Mouse (Mus musculus) kidney, adult 11 months (tissue): ENCODE results near the gene Zfp978.
"Not testable (repeated sequence)": the region's sequence is repeated elsewhere in the genome, so short reads cannot be mapped to it uniquely, and the experiment has no call there.

Source experiments
- DNase-seq: peaks from one replicate; pipeline ENCODE4 v3.0.0; 2022

Zfp978 gene

DNA sequence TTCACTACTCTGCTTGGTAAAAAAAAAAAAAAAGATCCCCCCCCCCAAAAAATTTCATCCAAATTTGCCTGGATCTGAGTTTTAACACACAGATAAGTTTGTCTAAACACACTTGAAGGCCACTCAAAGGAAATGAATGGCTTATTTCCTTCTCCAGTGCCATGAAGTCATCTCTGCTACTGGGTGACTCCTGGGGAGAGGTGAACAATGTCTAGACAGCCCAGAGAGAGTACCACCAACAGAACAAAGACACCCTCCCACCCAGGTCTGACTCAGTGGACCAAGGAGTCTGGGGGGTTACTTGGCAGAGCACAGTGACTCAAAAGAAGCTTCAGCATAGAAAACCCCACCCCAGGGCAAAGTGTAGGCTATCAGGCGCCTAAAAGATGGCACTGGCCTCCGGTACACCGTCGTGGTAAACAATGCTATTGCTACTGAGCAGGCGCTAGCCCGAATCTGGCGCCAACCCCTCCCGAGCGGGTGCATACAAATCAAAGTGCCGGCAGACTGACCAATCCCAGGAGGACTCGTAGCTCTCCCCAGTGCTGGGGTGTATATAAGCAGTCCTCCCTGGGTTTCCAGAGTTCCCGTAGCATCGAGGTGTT, 9.6 kb upstream of the Zfp978 start:
- peak; percentile 1 for DNase-seq

DNA sequence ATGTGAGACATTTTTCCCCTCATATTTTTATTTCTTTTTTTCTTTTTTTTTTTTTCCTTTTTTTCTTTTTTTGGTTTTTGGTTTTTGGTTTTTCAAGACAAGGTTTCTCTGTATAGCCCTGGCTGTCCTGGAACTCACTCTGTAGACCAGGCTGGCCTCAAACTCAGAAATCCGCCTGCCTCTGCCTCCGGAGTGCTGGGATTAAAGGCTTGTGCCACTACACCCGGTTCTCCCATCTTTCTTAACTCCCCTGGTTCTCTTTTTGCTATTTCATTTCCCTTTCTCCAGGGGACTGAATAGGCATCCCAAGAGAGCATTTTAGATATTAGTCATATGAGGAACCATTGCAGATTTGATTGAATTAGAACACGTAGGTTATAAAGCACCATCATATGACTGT, 7.5 kb upstream of the Zfp978 start:
- peak; percentile 2 for DNase-seq

DNA sequence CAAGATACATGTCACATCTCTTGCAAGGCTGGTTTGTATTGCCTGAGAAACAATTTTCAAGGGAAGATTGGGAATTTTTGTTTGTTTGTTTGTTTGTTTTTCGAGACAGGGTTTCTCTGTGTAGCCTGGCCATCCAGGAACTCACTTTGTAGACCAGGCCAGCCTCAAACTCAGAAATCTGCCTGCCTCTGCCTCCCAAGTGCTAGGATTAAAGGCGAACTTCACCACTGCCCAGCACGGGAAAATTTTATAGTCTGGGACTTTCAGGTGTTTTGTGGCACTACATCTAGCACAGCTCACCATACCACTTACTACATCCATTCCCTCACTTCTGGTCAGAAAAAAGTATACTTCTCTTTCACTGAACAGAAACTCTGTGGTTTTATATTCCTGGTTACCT, 5.1 kb upstream of the Zfp978 start:
- not testable (repeated sequence) for DNase-seq

DNA sequence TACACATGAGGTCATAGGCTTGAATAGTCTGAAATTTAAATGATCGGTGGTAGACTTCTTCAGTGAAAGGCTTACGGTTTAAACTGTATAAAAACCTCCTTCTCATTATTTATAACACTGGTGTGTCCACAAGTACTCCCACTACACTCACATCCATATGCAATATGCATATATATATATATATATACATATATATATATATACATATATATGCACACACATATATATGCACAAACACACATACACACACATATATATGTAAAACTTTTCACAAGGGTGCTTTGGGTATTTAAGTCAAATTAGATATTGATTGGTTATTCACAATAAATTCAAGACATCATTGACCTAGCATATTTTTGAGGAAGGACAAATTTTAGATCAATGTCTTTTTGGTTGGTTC, 3.9 kb upstream of the Zfp978 start:
- not testable (repeated sequence) for DNase-seq

DNA sequence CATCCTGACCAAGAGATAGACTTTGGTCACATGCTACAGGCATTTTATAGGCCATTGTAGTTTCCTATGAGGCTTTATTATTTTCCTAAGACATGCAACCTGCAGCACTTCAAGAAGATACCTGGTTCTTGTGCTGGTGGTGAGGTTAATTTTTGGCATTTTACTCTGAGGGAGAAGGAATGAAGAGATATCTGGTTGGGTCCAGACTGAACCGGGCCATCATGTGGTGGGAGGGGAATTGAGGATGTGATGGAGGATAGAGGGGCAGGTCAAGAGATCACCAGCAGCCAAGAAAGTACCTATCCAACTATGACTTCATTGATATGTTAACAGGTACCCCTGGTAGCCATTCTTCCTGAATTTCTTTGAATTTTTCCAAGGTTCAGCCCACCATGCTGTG, 769 bp downstream of the Zfp978 start:
- not testable (repeated sequence) for DNase-seq

DNA sequence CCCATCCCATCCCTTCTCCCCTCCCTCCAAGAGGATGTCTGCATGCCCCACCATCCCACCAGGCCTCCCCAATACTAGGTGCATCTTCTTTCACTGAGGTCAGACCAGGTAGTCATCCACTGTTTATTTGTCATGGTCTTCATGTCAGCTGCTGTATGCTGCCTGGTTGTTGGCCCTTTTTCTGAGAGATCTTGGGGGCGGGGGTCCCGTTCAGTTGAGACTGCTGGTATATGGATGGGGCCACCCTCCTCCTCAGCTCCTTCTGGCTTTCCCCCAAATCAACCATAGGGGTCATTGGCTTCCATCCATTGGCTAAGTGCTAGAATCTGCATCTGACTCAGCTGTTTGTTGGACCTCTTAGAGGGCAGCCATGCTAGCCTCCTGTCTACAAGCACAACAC, 8.5 kb downstream of the Zfp978 start:
- not testable (repeated sequence) for DNase-seq

DNA sequence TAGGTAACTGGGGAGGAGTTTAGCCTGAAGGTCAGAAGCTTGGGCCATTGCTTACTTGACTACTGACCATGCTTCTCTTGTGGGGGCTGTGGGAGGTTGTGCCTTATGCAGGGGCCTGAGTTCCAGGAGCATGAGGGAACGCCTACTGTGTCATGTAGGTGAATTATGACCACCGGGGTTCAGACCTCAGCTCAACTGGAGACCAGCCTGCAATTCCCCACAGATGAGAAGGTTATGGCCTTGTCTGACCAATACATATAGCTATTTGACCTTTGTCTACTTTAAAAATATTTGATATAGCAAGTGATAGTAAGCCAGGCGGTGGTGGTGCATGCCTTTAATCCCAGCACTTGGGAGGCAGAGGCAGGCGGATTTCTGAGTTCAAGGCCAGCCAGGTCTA, 22.1 kb downstream of the Zfp978 start:
- DNase-seq, result not testable (repeated sequence)

DNA sequence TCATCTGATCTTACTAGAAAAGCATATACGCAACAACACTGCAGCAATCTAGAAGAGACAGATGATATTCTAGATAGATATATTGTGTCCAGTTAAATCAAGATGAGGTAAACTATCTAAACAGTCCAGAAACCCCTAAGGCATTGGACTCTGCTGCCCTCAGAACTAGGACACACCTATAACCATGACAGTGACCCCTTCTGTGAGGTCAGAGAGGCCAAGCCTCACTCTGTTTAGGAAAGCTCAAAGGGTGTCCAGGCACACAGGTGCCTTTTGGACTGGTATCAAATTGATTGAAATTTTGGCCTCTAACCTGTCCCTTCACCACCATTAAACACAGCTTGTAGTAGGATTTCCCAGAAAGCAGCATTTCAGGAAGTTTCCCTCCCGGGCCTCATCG, 36.1 kb downstream of the Zfp978 start:
- DNase-seq, result not testable (repeated sequence)

DNA sequence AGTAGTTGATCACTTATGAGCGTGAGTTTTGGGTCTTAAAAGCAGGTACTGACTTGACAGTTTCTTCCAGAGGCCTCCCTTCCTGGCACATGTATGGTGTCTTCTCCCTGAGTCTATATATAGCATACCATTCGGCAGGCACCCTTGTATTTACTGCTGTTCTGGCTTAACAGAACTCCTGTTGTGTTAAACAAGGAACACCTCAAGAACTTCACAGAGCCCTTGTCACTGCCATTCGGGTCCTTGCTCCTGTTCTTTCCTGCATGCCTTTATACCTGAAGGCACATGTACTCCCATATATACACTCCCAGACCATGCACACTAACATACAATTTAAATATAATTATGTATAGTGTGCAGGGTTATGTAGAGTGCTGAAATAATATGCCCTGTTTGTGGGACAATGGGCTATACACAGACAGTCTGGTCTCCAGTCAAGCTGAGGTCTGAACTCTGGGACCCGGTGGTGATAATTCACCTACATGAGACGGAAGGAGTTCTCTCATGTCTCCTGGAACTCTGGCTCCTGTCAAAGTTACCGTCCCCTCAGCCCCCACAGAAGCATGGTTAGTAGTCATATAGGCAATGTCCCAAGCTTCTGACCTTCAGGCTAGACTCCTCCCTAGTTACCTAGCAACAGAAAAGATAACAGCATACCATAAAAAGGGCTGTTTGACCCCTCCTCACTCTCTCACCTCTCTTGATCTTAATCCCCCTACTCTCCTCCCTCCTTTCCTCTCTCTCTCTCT, 37.0 kb downstream of the Zfp978 start:
- DNase-seq, result not testable (repeated sequence)

DNA sequence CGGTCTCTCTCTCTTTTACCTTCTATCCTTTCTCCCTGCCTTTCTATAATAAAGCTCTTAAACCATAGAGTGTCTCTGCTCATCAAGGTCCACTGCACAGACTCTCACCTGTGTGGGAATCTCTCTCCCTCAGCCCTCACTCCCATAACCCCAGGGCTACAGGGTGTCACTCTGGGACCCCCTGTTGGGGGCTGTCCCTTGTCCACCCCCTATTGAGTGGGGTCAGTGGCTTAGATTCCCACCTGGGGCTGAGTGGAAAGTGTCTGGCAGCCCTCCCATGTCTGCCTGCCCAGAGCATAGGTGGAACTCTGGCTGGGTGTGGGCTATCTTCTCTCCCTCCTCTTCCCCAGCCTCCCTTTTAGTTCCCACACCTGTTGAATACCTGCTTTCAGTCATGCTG, 37.6 kb downstream of the Zfp978 start:
- DNase-seq, result not testable (repeated sequence)

DNA sequence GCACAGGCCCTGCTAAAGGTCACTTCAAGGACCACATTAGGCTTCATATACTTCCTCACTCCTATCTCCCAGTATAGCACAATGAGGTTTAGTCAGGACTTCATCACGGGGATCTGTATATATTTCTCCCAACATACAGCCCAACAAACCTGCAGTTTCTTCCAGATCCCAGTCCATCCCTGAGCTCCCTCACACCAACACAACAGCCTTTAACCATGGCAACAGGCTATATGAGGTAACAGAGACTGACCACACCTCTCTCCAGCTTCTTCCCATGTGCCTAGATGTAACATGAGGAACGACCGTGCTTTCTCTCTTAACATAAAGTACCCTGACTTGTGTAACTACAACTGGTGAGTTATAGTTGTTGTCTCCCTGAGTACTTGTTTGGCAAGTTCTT, 38.4 kb downstream of the Zfp978 start:
- DNase-seq, result not testable (repeated sequence)

DNA sequence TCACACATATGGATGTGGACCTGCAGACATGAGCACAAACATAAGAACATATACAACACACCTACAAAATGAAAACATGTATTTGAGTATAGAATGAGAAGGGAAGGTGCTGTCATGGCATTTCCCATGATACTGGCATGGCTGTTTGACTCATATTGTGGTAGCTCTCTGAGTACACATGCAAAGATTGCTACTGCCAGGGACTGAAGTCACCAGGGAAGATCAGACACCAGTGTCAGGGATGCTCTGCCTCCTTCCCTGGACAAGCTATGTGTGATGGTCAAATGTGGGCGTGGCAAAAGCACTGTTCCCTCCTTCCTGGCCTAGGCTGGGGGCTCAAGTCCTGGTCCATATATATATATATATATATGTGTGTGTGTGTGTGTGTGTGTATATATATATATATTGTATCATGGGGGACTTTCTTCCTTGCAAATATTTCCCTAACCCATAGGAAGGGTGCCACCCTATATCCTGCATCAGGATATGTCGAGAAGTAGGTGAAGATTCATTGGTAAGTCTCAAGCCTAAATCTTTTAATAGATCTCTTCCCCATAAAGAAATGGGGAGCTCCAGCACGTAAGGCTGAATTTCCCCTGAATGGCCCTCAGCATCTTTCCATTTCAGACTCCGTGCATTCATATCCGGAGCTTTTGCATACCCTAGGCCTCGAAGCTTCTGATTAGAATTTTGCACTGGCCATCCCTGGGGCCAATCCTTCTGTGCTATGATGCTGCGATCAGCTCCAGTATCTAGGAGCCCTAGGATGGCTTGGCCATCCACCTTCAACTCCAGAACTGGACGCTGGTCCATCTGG, 39.1 kb downstream of the Zfp978 start:
- not testable (repeated sequence) for DNase-seq

DNA sequence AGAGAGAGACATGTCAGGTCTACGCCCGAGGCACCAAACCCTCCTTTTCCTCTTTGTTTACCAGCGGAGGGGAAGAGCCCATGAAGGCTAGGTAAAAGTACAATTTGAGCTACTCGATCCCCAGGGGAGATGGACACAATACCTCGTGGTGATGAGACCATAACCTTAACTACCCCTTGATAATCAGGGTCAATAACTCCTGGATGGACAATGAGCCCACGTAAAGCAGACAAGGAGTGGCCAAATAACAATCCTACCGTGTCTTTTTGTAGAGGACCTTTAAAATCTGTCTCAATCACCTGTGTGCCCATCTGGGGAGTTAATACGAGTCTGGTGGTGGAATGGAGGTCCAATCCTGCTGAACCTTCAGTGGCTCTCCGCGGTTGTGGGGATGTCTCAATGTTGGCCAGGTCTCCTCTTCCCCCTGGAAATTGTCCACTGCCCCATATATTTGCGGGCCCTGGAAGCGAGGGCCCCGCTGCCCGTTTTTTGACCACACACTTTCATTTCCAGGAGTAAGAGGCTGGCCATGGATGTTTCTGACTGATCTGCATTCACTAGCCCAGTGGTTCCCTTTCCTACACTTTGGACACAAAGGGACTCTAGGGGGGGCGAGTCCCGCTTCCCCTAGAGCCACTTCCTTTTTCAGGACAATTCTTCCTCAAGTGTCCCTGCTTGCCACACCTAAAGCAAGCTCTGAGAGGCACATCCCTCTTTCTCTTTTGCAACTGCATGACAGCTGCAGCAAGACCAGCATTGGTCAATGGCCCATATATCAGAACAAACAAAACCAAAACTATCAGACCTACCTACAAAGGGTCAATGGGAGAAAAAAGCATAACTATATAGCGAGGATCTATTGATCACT, 40.0 kb downstream of the Zfp978 start:
- not testable (repeated sequence) for DNase-seq

DNA sequence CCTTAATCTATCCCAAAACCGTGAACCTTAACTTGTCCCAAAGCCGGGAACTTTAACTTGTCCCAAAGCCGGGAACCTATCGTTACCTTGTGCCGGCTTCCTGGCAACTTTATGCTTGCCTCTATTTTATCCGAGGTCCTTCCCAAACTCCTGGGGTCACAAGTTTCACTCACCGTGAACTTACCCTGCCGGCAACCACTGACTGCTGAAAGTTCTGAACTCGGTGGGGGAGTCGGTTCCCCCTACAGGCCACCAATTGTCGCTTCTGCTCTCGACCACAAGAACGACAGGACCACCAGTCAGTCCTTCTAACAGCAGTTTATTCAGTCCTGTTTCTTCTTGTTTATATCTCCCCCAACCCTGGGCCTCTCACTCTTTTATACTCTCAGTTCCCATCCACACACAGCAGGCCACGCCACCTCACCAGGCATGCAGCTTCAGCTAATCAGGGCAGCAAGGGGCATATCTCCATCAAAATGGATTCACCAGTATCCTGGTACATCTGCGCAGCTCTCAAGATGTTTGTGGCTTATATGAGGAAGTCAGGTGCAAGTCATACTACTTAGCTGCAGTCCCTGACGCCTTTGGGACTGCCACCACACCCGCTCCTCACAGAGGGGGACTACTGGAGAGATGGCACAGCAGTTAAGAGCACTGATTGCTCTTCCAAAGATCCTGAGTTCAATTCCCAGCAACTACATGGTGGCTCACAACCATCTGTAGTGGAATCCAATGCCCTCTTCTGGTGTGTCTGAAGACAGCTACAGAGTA, 40.8 kb downstream of the Zfp978 start:
- not testable (repeated sequence) for DNase-seq

DNA sequence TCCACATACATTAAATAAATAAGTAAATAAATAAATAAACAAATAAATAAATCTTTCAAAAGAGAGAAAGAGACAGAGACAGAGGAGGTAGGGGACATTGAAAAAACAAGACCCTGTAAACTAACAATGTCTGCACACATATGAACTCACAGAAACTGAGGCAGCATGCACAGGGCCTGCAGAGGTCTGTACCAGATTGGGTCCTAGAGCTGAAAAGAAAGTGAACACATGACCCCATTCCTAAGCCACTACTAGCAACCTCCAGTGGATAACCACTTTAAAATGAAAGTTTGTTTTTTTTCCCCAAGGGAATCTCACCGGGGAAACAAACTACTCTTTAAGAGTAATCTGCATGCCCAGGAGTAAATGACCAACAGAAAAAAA, 41.4 kb downstream of the Zfp978 start:
- not testable (repeated sequence) for DNase-seq

DNA sequence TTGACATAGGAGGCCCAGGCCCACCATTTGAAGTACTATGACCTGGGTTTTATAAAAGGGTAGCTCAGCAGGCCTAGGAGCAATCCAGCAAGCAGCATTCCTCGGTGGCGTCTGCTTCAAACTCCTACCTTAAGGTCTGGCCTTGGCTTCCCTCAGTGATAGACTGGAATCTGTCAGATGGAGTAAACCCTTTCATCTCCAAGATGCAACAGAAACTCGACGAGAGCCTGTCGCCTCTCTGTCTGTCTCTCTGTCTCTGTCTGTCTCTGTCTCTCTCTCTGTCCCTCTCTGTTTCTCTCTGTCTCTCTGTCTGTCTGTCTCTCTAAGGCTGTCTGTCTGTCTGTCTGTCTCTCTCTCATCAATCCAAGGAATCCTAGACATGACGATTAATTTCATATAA, 42.4 kb downstream of the Zfp978 start:
- DNase-seq, result not testable (repeated sequence)

DNA sequence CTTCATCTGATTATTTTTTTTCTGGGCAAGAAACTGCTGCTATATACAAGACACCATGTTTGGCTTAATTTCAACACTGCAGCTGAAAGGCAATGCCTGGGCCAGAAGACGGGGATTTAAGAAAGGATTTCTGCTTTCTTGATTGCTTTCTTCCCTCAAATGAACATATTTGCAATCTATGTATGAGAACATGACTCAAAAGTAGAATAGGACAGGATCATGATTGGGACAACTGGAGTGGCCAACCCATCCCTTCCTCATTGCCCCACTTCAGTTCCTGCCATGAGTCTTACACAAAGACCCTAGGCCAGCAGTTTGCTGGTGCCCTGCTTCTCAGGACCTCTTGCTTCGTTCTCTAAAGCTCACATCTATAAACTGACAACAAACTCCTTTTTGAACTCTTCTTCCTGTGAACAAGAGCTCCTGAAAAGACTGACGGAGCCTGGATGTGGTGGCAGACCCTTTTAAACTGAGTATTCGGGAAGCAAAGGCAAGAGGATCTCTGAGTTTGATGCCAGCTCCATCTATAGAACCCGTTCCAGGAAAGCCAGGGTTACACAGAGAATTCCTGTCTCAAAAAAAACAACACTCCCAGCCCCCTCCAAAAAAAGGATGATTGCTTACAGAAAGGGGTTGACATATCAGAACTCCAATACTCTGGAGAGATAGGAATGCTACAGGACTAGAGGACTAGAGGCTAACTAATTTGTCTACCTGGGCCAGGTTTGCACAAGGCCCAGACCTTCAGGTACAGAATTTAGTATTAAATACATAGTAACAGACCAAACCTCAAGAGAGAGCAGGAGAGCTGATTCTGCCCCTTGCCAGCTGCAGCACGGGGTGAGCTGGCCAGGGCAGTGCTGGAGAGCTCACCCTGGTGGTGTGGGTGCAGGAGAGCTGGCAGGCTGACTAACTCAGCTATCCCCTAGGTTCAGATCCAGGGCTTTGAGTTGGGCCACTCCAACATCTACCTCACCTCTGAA, 43.1 kb downstream of the Zfp978 start:
- DNase-seq, result not testable (repeated sequence)

DNA sequence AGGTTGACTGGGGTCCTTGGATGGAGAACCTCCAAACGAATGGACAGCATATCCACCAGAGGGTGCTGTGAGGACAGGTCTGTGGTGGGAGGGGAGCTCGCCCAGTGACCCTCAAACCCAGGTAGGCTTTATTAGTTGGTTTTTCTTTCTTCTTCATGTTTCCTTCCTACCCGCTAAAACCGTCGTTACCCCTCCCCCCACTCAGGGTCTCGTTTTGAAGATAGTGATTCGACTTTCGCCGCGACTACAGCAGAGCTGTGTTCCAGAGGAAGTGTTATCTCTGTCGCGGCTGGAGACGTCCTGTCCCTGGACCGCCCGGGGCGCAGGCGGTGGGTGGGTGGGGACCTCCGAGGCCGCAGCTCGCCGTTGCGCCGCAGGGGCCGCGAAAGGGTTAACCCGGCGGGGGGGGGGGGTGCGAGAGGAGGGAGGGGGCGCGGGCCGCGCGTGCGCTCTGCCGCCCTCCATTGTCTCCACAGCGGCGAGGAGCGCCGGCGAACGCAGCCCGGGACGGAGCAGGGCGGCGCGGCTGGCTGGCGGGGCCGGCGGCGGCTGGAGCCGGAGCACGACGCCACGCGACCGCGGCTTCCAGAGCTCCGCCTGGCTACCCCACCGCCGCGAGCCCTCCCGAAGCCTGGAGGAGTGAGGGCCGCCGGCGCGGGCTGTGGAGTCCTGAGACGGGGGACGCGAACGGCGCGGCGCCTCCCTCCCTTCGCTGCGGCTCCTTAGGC, 45.8 kb downstream of the Zfp978 start:
- no peak for DNase-seq

DNA sequence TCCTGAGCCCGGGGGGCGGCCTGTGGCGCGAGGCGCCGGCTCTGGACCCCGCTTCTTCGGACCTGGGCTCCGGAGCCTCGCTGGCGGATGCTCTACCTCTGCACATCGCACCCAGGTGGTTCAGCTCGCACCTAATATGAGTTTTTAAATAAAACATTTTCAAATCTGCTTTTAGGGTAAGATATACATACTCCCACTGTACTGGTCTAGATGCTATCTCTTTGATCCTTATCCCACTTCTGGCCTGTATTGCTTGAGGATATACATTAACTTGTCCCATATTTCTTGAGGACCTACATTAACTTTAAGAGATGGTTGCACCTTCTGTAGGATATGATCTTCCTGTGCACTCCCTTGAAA, 46.3 kb downstream of the Zfp978 start:
- no peak for DNase-seq

DNA sequence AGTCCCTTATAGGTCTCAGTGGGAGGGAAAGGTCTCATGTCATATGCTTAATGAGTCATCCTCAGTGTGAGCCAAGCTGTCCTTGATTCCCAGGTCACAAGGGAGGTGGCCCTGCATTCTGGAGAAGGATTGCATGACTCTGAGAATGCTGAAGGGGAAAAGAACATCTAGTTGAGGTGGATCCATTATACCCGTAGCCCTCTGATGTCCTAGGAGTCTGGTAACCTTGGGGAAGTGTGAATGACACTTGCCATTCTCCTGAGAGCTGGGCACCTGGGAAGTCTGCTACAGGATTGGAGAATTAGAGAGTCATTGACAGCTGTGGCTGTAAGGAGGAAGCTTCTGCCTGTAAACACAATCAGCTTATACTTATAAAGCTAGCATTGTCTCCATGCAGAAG, 55.3 kb downstream of the Zfp978 start:
- DNase-seq, result not testable (repeated sequence)
